Mouse (Mus musculus) liver, embryonic 15.5 days (tissue): ENCODE results near the gene Gm29776. TPM values are rescaled to one million over a fixed set of nuclear protein-coding genes. Genes with fewer than 3 reads are reported as not detected.

Experiments used
- ATAC-seq: fragments of 200-750 bp; cut with Nextera tagmentation; 2 replicates; pipeline ENCODE4 v1.8.0; 2017; ENCODE audit warnings: moderate number of reproducible peaks, mild to moderate bottlenecking, moderate library complexity; ENCODE audit not compliant: insufficient read depth
- H3K27ac ChIP-seq: fragments of 300-500 bp; sonication (generic); replicated peaks from 2 replicates; pipeline ENCODE4 v1.5.1; 2015; ENCODE audit warnings: mild to moderate bottlenecking, inconsistent platforms
- H3K27me3 ChIP-seq: fragments of 300-500 bp; sonication (generic); 2 replicates; pipeline ENCODE4 v1.6.1; 2015; ENCODE audit warnings: mild to moderate bottlenecking, inconsistent platforms
- H3K36me3 ChIP-seq: fragments of 300-500 bp; sonication (generic); replicated peaks from 2 replicates; pipeline ENCODE4 v1.6.1; 2015; ENCODE audit warnings: moderate library complexity, mild to moderate bottlenecking, inconsistent platforms
- H3K4me1 ChIP-seq: fragments of 300-500 bp; sonication (generic); replicated peaks from 2 replicates; pipeline ENCODE4 v1.6.1; 2015; ENCODE audit warnings: inconsistent platforms
- H3K4me2 ChIP-seq: fragments of 300-500 bp; sonication (generic); 2 replicates; pipeline ENCODE4 v1.6.1; 2015; ENCODE audit warnings: moderate library complexity, mild to moderate bottlenecking, inconsistent platforms
- H3K4me3 ChIP-seq: fragments of 300-500 bp; sonication (generic); replicated peaks from 2 replicates; pipeline ENCODE4 v1.5.1; 2015; ENCODE audit warnings: mild to moderate bottlenecking, inconsistent platforms
- H3K9ac ChIP-seq: fragments of 300-500 bp; sonication (generic); 2 replicates; pipeline ENCODE4 v1.6.1; 2015; ENCODE audit warnings: moderate library complexity, mild to moderate bottlenecking, inconsistent platforms
- H3K9me3 ChIP-seq: fragments of 300-500 bp; sonication (generic); replicated peaks from 2 replicates; pipeline ENCODE4 v1.6.1; 2016; ENCODE audit warnings: inconsistent platforms
- WGBS: fragments of 180-500 bp; shearing (Covaris S2); methylation state at CpG from one replicate; pipeline ENCODE4 v1.1.7; 2015; ENCODE audit warnings: mixed read lengths; ENCODE audit not compliant: insufficient replicate concordance; 5-methylcytosine and 5-hydroxymethylcytosine counted together
- microRNA-seq: library from miRNA; unstranded; fragments of <30 nt; microRNA quantifications from one replicate; pipeline ENCODE4, GENCODE M21; 2016
- polyA plus RNA-seq: library from polyadenylated mRNA; unstranded; fragments of >200 nt; fragmentation: Nextera tagmentation; extraction: Ambion mirVana; gene quantifications from 2 replicates; pipeline ENCODE4 v1.2.1, GENCODE M21; 2015

Gm29776 gene
- polyA plus RNA-seq, 1 experiment from 2014 or later, result 0.05 TPM

GRCm38 (mm10) chr14:54650621-54651454, 47.8 kb downstream of the Gm29776 start:
- Histone ChIP-seq H3K36me3 (peaks cover 81% of the 10 kb centered on the region), H3K4me3 (no peak overlapping the region), H3K9me3 (no peaks in the 10 kb centered on the region), H3K27me3 (no peaks in the 10 kb centered on the region), H3K4me2 (no peak overlapping the region), H3K4me1 (peaks cover 42% of the 10 kb centered on the region), H3K9ac (no peak overlapping the region), H3K27ac (0 out of 2 replicates have a peak overlapping the region, but pooled peaks have one; percentile 81)
- ATAC-seq, result peak; percentile 43
- 50% methylated on average over 23 of the region's 23 CpGs for WGBS

DNA sequence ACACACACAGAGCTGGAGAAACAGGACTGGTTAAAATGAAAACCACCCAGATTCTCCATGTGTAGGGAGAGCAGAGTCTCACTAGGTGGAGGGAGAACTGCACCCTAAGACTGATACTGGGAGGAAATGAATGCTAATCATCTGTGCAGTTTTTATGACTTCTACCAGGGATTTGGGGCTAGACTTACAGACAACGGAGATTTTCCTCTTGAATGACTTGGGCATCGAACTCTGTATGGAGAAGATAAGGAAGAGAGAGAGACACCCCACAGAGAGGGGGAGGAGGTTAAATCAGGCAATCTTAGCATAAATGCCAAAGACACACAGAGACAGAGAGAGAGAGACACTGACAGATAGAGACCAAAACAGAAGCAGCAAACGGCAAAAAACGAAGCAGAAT, 50.7 kb downstream of the Gm29776 start:
- peaks cover 91% of the 10 kb centered on the region for H3K36me3 ChIP-seq
- WGBS, result 39% methylated on average over 4 of the region's 4 CpGs

GRCm38 (mm10) chr14:54646898-54647636, 51.6 kb downstream of the Gm29776 start:
- Histone ChIP-seq H3K9ac (no peak overlapping the region), H3K36me3 (peaks cover 97% of the 10 kb centered on the region), H3K4me1 (peaks cover 17% of the 10 kb centered on the region), H3K27ac (no peak overlapping the region), H3K9me3 (no peaks in the 10 kb centered on the region), H3K4me2 (no peak overlapping the region), H3K4me3 (no peak overlapping the region), H3K27me3 (no peaks in the 10 kb centered on the region)
- ATAC-seq, result no peak
- WGBS, result 91% methylated on average over 8 of the region's 8 CpGs

More for the DNA sequence above, 50.7 kb downstream of the Gm29776 start:
- H3K9me3 ChIP-seq, result no peaks in the 10 kb centered on the region
- ATAC-seq, result no peak
- H3K27me3 ChIP-seq, result no peaks in the 10 kb centered on the region
- H3K27ac ChIP-seq, result no peak overlapping the region
- no peak overlapping the region for H3K4me2 ChIP-seq
- H3K4me3 ChIP-seq, result no peak overlapping the region
- H3K9ac ChIP-seq, result no peak overlapping the region
- H3K4me1 ChIP-seq, result peaks cover 26% of the 10 kb centered on the region

DNA sequence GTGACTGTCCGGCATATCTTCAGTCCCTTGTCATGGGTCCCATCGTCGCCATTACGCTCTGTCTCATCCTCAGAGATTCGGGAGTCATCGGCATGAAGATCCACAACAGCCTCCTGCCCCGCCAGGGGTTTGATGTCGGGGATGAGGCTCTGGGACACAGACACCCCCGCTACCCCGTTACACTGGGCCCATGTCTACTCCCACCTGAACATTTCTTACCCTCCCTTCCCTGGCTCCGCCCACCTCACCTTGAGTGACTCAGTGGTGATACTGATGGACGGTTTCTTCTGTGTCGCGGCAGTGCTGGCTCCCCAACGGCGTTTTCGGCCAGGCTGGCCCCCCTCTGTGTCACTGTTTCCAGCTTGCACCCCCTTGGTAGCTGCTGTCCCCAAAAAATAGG, 52.2 kb downstream of the Gm29776 start:
- no peaks in the 10 kb centered on the region for H3K9me3 ChIP-seq
- no peak overlapping the region for H3K4me3 ChIP-seq
- 91% methylated on average over 17 of the region's 17 CpGs for WGBS
- H3K9ac ChIP-seq, result no peak overlapping the region
- H3K27ac ChIP-seq, result no peak overlapping the region
- no peak for ATAC-seq
- peaks cover 16% of the 10 kb centered on the region for H3K4me1 ChIP-seq
- no peak overlapping the region for H3K4me2 ChIP-seq
- H3K27me3 ChIP-seq, result no peaks in the 10 kb centered on the region
- peaks cover 94% of the 10 kb centered on the region for H3K36me3 ChIP-seq

DNA sequence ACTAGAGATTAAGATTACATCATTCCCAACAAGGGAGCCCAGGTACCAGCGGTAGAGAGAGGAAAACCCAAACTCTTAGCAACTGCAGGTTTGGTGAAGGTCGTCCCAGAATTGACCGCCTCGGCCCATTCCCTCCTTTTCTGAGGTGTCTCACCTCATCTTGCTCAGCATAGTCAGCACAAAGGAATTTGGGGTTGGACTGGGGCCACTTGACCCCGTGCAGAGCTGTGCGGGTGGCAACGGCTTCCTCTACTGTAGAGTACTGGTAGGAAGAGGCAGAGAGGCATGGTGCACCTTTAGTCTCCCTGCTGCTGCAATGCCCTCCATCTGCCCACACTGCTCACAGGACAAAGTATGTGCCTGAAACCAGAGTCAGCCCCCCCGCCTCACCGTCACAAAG, 54.3 kb downstream of the Gm29776 start:
- H3K9me3 ChIP-seq, result no peaks in the 10 kb centered on the region
- peaks cover 21% of the 10 kb centered on the region for H3K27me3 ChIP-seq
- no peak overlapping the region for H3K4me3 ChIP-seq
- H3K4me2 ChIP-seq, result no peak overlapping the region
- H3K27ac ChIP-seq, result no peak overlapping the region
- ATAC-seq, result no peak
- H3K9ac ChIP-seq, result no peak overlapping the region
- H3K36me3 ChIP-seq, result peaks cover 73% of the 10 kb centered on the region
- WGBS, result 89% methylated on average over 9 of the region's 9 CpGs
- H3K4me1 ChIP-seq, result peaks cover 15% of the 10 kb centered on the region

GRCm38 (mm10) chr14:54643011-54643410, 55.6 kb downstream of the Gm29776 start:
- 78% methylated on average over 2 of the region's 2 CpGs for WGBS
- Histone ChIP-seq H3K4me1 (peaks cover 15% of the 10 kb centered on the region), H3K4me3 (no peak overlapping the region), H3K36me3 (peaks cover 62% of the 10 kb centered on the region), H3K27me3 (peaks cover 22% of the 10 kb centered on the region), H3K9me3 (no peaks in the 10 kb centered on the region), H3K27ac (no peak overlapping the region), H3K4me2 (no peak overlapping the region), H3K9ac (no peak overlapping the region)
- no peak for ATAC-seq

Small RNA genes within 50 kb of the gene (microRNA-seq; reads per million reads assigned to microRNA genes)
- not detected for gene Mir6948

Other genes starting within 250 kb of the Gm29776 start
- 21.2 and 23.0 TPM in 2 replicates for gene Lrp10, start 234.7 kb downstream of the Gm29776 start, polyA plus RNA-seq
- gene Rem2, start 222.7 kb downstream of the Gm29776 start, polyA plus RNA-seq, result 0.20 and 0.23 TPM in 2 replicates
- 25.1 and 26.3 TPM in 2 replicates for gene Prmt5, start 181.3 kb downstream of the Gm29776 start, polyA plus RNA-seq
- gene Haus4, start 144.2 kb downstream of the Gm29776 start, polyA plus RNA-seq, result 33.7 and 34.1 TPM in 2 replicates
- gene Ajuba, start 121.3 kb downstream of the Gm29776 start, polyA plus RNA-seq, result 5.6 TPM in 2 replicates
- gene 4931414P19Rik, start 92.8 kb downstream of the Gm29776 start, polyA plus RNA-seq, result 1.9 and 2.9 TPM in 2 replicates
- gene Psmb5, start 80.8 kb downstream of the Gm29776 start, polyA plus RNA-seq, result 204 and 211 TPM in 2 replicates
- not detected in 2 replicates for gene Psmb11, start 77.4 kb downstream of the Gm29776 start, polyA plus RNA-seq
- gene Gm17606, start 57.9 kb downstream of the Gm29776 start, polyA plus RNA-seq, result not detected in 2 replicates
- gene Cdh24, start 57.5 kb downstream of the Gm29776 start, polyA plus RNA-seq, result 0.16 and 0.35 TPM in 2 replicates
- 39.3 and 39.5 TPM in 2 replicates for gene 1700123O20Rik, start 12.6 kb downstream of the Gm29776 start, polyA plus RNA-seq
- 47.3 and 48.7 TPM in 2 replicates for gene Acin1, start 11.9 kb downstream of the Gm29776 start, polyA plus RNA-seq
- 10.6 and 12.6 TPM in 2 replicates for gene Cebpe, start 13.3 kb upstream of the Gm29776 start, polyA plus RNA-seq
- gene Slc7a8, start 83.1 kb upstream of the Gm29776 start, polyA plus RNA-seq, result 3.0 and 3.5 TPM in 2 replicates
- not detected in 2 replicates for gene Rnf212b, start 115.3 kb upstream of the Gm29776 start, polyA plus RNA-seq
- 1.6 and 2.6 TPM in 2 replicates for gene Homez, start 172.1 kb upstream of the Gm29776 start, polyA plus RNA-seq
- 0.33 and 0.63 TPM in 2 replicates for gene Ppp1r3e, start 178.7 kb upstream of the Gm29776 start, polyA plus RNA-seq
- gene Bcl2l2, start 184.5 kb upstream of the Gm29776 start, polyA plus RNA-seq, result 0.46 and 0.82 TPM in 2 replicates
- gene Gm20521, start 184.6 kb upstream of the Gm29776 start, polyA plus RNA-seq, result not detected in 2 replicates
- 38.6 and 46.2 TPM in 2 replicates for gene Pabpn1, start 193.7 kb upstream of the Gm29776 start, polyA plus RNA-seq
- gene Slc22a17, start 214.3 kb upstream of the Gm29776 start, polyA plus RNA-seq, result 2.2 TPM in 2 replicates
- 0.62 and 0.63 TPM in 2 replicates for gene Efs, start 227.3 kb upstream of the Gm29776 start, polyA plus RNA-seq
- gene Il25, start 233.9 kb upstream of the Gm29776 start, polyA plus RNA-seq, result not detected in 2 replicates
- 0.18 TPM in 1 of 2 replicates, not detected in the other for gene Cmtm5, start 237.4 kb upstream of the Gm29776 start, polyA plus RNA-seq